ENCODE assay signal across 1 mouse cellular context in genomic region chr4:46617408-46617807, GRCm38 (mm10).
A peak's percentile ranks its signal among the peaks of the same experiment; 100 is the strongest.
TF ChIP-seq lines count a peak whose summit lies in the region.

No protein-coding gene starts in this region.

TF ChIP-seq in MEL, 35 proteins besides CTCF, POLR2A, EP300 and RAD21 (continued from another document):
- TF ChIP-seq SMC3 (IDR thresholded peaks at IDR 0.05; ENCODE audit: low read depth, low read length), result peak; percentile 67
TF ChIP-seq in MEL: peak in this region for 5.
